Mouse (Mus musculus) limb, embryonic 10.5 days (tissue): Measurements from ENCODE around the gene Tcf25. TPM values are rescaled to one million over a fixed set of nuclear protein-coding genes. Genes with fewer than 3 reads are reported as not detected.

Experiments
- DNase-seq: peaks from one replicate; pipeline ENCODE4 v3.0.0-alpha.2; 2017; ENCODE audit warnings: low spot score
- H3K27ac ChIP-seq: fragments of 300-500 bp; sonication (generic); 2 replicates; pipeline ENCODE4 v1.5.1; 2016; ENCODE audit warnings: mild to moderate bottlenecking
- H3K27me3 ChIP-seq: fragments of 300-500 bp; sonication (generic); 2 replicates; pipeline ENCODE4 v1.6.1; 2016; ENCODE audit warnings: low read depth, mild to moderate bottlenecking; ENCODE audit not compliant: poor library complexity, severe bottlenecking
- H3K36me3 ChIP-seq: fragments of 300-500 bp; sonication (generic); 2 replicates; pipeline ENCODE4 v1.6.1; 2016; ENCODE audit warnings: mild to moderate bottlenecking, moderate library complexity
- H3K4me1 ChIP-seq: fragments of 300-500 bp; sonication (generic); 2 replicates; pipeline ENCODE4 v1.6.1; 2016
- H3K4me3 ChIP-seq: fragments of 300-500 bp; sonication (generic); 2 replicates; pipeline ENCODE4 v1.5.1; 2016; ENCODE audit warnings: mild to moderate bottlenecking, moderate library complexity
- H3K9me3 ChIP-seq: fragments of 300-500 bp; sonication (generic); replicated peaks from 2 replicates; pipeline ENCODE4 v1.6.1; 2016; ENCODE audit warnings: mild to moderate bottlenecking
- WGBS: fragments of 180-500 bp; shearing (Covaris S2); methylation state at CpG from one replicate; pipeline ENCODE4 v1.1.7; 2016; 5-methylcytosine and 5-hydroxymethylcytosine counted together
- polyA plus RNA-seq: library from polyadenylated mRNA; unstranded; fragments of >200 nt; fragmentation: Nextera tagmentation; extraction: Ambion mirVana; gene quantifications from 2 replicates; pipeline ENCODE4 v1.2.1, GENCODE M21; 2016

Gene Tcf25
- polyA plus RNA-seq: 116 and 138 TPM in 2 replicates

DNA sequence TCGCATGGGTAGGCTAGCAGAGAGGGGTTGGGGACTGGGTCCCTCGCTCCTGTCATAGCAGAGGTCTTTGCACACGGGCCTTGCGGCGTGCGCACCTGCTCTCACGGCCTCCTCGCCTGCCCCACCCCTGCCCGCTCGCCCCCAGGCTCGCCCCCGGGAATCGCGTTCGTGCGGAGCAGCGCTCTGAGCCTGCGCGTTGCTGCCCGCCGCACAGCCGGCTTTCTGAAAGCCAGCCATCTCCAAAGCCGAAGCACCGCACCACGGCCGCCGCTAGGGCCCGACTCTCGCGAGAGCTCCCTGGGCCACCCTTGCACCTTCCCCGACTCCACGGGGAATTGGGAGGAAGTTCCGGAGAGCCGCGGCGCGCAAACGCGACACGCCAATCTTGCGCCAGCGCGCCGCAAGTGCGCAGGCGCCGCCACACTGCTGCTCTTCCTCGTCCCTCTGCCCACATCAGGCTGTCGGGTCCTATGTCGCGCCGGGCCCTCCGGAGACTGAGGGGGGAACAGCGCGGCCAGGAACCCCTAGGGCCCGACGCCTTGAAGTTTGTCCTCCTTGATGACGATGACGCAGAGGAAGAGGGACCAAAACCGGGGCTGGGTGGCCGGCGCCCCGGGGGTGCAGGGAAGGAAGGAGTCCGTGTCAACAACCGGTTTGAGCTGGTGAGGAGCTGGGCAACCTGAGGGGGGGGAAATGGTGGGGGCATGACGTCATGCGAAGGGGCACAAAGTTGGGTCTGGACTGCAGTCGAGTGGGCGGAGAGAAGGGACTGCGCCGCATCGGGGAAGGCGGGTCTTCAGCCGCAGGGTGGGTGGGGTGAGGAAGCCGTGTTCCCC, at the start of gene Tcf25:
Gene Tcf25, plus strand, starts transcription at position 351 of the 836 bp plus-strand sequence.
- peaks cover 20% of the 10 kb centered on the region for H3K36me3 ChIP-seq
- H3K27ac ChIP-seq: peak within 1 kb of the TSS; percentile 91
- H3K4me3 ChIP-seq: peak within 1 kb of the TSS; percentile 77
- H3K4me1 ChIP-seq: peaks cover 18% of the 10 kb centered on the region
- no peaks in the 10 kb centered on the region for H3K9me3 ChIP-seq
- peak; percentile 98 for DNase-seq
- WGBS: under 1% methylated on average over 75 of the region's 75 CpGs
- no peaks in the 10 kb centered on the region for H3K27me3 ChIP-seq

DNA sequence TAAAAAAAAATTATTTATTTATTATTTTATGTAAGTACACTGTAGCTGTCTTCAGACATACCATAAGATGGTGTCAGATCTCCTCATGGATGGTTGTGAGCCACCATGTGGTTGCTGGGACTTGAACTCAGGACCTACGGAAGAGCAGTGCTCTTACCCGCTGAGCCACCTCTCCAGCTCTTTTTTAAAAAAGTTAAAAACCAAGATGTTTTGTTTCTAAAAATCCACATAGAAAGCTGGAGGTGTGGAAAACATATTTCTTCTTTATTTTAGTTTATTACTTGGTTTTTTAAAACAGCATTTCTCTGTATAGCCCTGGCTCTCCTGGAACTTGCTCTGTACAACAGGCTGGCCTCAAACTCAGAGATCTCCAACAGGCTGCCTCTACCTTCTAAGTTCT, 45.0 kb upstream of the Tcf25 start:
- Histone ChIP-seq H3K36me3 (no peaks in the 10 kb centered on the region), H3K27me3 (peaks cover 24% of the 10 kb centered on the region), H3K9me3 (no peaks in the 10 kb centered on the region), H3K4me3 (no peak overlapping the region), H3K27ac (no peak overlapping the region), H3K4me1 (peaks cover 17% of the 10 kb centered on the region)
- 94% methylated on average over 2 of the region's 2 CpGs for WGBS
- DNase-seq: no peak

DNA sequence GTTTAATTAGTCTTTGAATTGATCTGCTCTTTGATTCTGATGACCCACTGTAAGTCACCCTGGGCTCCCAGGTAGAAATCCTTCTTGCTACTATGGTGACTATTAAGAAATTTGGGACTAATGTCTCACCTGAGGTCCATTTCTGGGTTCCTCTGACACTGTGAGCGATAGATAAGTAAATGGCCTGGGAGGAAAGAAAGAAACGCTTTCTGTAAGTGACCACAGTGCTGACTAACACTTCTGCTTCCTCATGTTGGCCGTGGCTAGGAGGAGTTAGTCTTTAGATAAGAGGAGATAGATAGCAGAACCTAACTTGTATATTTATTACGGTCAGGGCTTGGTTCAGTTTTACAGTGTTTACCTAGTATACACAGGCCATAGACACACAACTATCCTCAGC, 44.2 kb upstream of the Tcf25 start:
- H3K27me3 ChIP-seq: peaks cover 32% of the 10 kb centered on the region
- 92% methylated on average over 4 of the region's 4 CpGs for WGBS
- no peaks in the 10 kb centered on the region for H3K9me3 ChIP-seq
- H3K36me3 ChIP-seq: no peaks in the 10 kb centered on the region
- H3K27ac ChIP-seq: no peak overlapping the region
- H3K4me3 ChIP-seq: no peak overlapping the region
- DNase-seq: no peak
- peaks cover 17% of the 10 kb centered on the region for H3K4me1 ChIP-seq

DNA sequence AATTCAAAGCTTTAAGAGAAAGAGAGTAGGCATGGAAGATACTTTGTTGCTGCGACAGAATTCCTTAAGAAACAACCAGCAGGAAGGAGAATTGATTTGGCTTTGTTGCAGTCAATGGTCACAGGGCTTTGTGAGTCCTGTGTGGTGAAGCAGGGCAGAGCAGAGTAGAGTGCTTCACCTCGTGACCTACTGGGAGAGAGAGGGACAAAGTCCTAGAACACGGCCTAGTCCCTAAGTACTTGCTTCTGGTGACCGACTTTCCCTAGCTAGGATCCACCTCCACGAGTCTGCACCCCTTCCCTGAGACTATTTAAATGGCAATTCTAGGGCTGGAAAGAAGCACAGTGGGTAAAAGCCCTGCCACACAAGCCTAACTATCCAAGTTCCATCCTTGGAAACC, 43.6 kb upstream of the Tcf25 start:
- Histone ChIP-seq H3K27ac (no peak overlapping the region), H3K4me3 (no peak overlapping the region), H3K9me3 (no peaks in the 10 kb centered on the region), H3K4me1 (peaks cover 17% of the 10 kb centered on the region), H3K36me3 (no peaks in the 10 kb centered on the region), H3K27me3 (peaks cover 38% of the 10 kb centered on the region)
- no peak for DNase-seq
- WGBS: 80% methylated on average over 5 of the region's 5 CpGs

DNA sequence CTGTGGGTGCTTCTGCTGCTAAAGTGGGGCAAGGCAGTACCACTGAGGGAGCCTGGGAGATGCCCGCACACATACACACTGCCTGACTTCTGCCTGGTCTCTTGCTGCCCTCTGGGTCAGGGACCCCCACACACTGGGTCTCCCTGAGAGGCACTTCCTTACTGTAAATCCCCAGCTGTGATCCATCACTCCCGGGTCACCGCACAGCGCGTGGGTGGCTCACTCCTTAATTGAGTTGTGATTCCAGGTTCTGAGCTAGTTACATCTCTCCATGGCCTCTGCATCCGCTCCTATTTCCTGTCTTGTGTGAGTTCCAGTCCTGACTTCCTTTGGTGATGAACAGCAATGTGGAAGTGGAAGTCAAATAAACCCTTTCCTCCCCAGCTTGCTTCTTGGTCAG, 42.9 kb upstream of the Tcf25 start:
- Histone ChIP-seq H3K27me3 (peaks cover 39% of the 10 kb centered on the region), H3K27ac (no peak overlapping the region), H3K9me3 (no peaks in the 10 kb centered on the region), H3K36me3 (no peaks in the 10 kb centered on the region), H3K4me1 (peaks cover 17% of the 10 kb centered on the region), H3K4me3 (no peak overlapping the region)
- no peak for DNase-seq
- 78% methylated on average over 6 of the region's 6 CpGs for WGBS

DNA sequence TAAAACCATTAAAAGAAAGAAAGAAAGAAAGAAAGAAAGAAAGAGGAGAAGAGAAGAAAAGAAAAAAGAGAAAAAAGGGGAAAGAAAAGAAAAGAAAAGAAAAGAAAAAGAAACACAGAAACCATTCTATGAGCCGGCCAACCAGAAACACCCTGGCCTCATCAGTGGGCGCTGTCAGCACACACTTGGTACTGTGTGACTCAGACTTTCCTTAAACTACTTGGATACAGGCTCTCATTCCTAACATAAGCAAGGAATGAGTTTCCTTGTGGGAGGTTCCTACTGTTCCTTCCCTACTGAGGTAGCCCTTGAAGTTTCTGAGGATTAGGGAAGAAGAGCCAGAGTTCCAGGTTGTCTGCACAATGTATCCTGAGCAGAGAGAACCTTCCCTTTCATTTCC, 42.3 kb upstream of the Tcf25 start:
- no peaks in the 10 kb centered on the region for H3K36me3 ChIP-seq
- WGBS: 86% methylated on average over 2 of the region's 2 CpGs
- no peak overlapping the region for H3K4me3 ChIP-seq

DNA sequence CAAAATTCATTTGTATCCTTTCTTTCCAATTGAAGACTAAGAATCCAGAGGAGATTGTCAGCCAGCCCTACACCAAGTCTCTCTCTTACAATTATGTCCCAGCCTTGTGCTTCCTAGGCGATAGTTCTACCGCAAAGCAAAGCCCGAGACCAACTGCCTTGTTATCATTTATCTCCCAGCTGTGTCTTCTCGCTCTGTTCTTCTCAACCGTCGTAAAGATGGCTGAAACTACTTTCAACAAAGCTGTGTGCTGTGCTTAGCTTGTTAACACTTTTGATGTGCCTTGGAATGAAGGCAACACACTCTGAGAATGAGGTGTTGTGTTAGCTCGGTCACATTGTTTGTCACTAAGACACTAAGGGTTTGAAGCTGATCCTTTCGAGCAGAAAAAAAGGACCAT, 41.7 kb upstream of the Tcf25 start:
- no peaks in the 10 kb centered on the region for H3K9me3 ChIP-seq
- H3K4me1 ChIP-seq: peaks cover 17% of the 10 kb centered on the region
- WGBS: 38% methylated on average over 8 of the region's 8 CpGs
- H3K36me3 ChIP-seq: no peaks in the 10 kb centered on the region
- H3K4me3 ChIP-seq: peak overlapping the region; percentile 66
- no peak for DNase-seq
- peaks cover 39% of the 10 kb centered on the region for H3K27me3 ChIP-seq
- H3K27ac ChIP-seq: no peak overlapping the region

More for the DNA sequence above, 42.3 kb upstream of the Tcf25 start:
- H3K4me1 ChIP-seq: peaks cover 17% of the 10 kb centered on the region
- no peak overlapping the region for H3K27ac ChIP-seq
- peaks cover 39% of the 10 kb centered on the region for H3K27me3 ChIP-seq
- DNase-seq: no peak
- no peaks in the 10 kb centered on the region for H3K9me3 ChIP-seq

DNA sequence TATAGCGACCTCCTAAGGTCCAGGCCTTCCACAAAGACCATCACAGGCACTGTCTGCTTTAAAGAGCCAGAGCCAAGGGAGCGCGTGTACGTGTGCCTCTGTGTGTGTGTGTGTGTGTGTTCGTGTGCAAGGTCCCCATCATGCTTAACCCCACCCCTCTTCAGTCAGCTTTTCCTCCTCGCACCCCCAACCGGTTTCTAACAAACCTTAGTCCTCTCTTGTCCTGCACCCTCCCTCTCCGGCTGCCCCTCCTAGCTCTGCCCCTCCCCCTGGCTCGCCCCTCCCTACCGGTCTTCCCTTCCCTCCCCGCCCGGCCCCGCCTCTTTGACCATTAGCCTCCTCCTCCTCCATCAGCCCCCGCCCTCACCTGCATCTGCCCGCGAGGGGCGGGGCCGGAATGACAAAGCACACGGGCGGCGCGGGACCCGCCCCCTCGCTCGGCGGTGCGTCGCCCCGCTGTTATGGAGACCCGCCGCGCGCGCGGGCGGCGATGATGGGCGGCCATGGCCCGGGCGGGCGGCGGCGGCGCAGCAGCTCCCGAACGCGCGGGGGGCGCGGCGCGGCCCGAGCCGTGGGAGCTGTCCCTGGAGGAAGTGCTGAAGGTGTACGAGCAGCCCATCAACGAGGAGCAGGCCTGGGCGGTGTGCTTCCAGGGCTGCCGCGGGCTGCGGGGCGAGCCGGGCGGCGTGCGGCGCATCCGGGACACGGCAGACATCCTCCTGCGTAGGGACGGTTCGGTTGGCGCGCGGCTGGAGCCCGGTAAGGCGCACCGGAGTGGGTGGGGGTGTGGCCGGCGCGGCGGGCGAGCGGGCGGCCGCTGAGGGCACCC, 41.1 kb upstream of the Tcf25 start, which contains the start of gene Spire2:
Gene Spire2, plus strand, starts transcription at position 452 of the 829 bp plus-strand sequence.
- peaks cover 17% of the 10 kb centered on the region for H3K4me1 ChIP-seq
- no peaks in the 10 kb centered on the region for H3K36me3 ChIP-seq
- H3K9me3 ChIP-seq: no peaks in the 10 kb centered on the region
- peak within 1 kb of the TSS; percentile 31 for H3K27ac ChIP-seq
- H3K27me3 ChIP-seq: peaks cover 38% of the 10 kb centered on the region
- H3K4me3 ChIP-seq: peak within 1 kb of the TSS; percentile 66
- under 1% methylated on average over 85 of the region's 85 CpGs for whole genome bisulfite sequencing
- peak; percentile 89 for DNase-seq

DNA sequence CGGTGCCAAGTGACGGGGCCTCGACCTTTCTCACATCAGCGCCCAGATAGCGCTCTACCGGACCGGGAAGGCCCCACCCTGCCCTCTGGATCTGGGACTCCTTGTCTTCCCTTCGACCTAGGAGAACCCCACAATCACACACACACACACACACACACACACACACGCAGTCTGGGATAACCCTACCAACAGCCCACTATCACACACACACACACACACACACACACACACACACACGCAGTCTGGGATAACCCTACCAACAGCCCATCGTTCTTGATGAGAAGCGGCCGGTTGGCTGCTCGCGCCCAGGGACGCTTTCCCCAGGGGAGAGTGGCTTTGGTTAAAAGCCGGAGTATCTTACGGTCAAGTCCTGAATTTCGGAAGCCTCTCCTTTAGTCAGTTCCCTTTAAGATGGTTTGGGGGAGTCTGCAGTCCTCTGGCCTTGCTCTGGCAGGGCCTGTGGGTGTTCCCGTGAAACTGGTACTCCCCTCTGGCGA, 40.4 kb upstream of the Tcf25 start:
- no peak for DNase-seq

DNA sequence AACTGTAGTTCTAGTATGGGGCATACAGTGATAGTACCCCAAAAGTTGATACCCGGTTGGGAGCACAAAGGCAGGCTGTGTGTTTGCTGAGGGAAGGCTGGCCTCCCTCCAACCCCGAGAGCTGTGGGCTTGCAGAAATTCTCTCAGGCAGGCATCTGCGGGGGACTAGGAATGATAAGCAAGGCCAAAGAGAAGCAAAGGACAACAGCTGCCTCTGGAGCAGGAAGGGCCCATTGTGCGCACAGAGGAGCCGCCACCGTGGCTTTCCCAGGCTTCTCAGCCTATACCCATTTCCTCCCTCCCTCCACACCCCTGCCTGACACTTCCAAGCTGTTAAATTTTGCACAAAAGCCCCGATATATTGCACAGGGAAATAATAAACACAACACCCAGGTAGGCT, 39.7 kb upstream of the Tcf25 start:
- Histone ChIP-seq H3K4me3 (no peak overlapping the region), H3K9me3 (no peaks in the 10 kb centered on the region), H3K36me3 (no peaks in the 10 kb centered on the region), H3K27me3 (peaks cover 33% of the 10 kb centered on the region), H3K4me1 (peaks cover 17% of the 10 kb centered on the region), H3K27ac (no peak overlapping the region)
- WGBS: 10% methylated on average over 7 of the region's 7 CpGs
- no peak for DNase-seq

More for the DNA sequence above, 40.4 kb upstream of the Tcf25 start:
- Histone ChIP-seq H3K27me3 (peaks cover 33% of the 10 kb centered on the region), H3K4me1 (peaks cover 17% of the 10 kb centered on the region), H3K36me3 (no peaks in the 10 kb centered on the region), H3K4me3 (peak overlapping the region; percentile 66), H3K9me3 (no peaks in the 10 kb centered on the region), H3K27ac (peak overlapping the region; percentile 31; the same call in 1 of the 2 replicates)
- 4% methylated on average over 18 of the region's 21 CpGs for WGBS

DNA sequence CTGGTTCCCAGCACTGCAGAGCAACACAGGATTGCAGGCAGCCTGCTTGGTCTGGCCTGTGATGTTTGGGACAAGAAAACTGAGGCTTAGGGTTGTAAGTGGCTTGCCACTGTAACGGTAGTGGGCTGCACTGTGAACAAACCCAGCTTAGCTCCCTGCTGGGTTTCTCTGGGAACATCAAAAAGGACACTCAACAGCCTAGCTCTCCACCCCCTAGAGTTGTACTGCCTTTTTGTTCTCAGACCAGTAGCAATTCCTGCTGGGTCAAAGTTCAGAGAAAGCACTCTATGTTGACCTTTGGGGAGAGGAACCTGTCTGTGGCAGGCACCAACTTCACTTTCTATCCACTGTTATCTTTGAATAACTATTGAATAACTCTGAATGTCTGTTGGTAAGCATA, 39.1 kb upstream of the Tcf25 start:
- Histone ChIP-seq H3K4me1 (peaks cover 17% of the 10 kb centered on the region), H3K9me3 (no peaks in the 10 kb centered on the region), H3K27ac (no peak overlapping the region), H3K36me3 (no peaks in the 10 kb centered on the region), H3K27me3 (peaks cover 33% of the 10 kb centered on the region), H3K4me3 (no peak overlapping the region)
- no peak for DNase-seq
- 0% methylated on average over 1 of the region's 1 CpGs for WGBS

DNA sequence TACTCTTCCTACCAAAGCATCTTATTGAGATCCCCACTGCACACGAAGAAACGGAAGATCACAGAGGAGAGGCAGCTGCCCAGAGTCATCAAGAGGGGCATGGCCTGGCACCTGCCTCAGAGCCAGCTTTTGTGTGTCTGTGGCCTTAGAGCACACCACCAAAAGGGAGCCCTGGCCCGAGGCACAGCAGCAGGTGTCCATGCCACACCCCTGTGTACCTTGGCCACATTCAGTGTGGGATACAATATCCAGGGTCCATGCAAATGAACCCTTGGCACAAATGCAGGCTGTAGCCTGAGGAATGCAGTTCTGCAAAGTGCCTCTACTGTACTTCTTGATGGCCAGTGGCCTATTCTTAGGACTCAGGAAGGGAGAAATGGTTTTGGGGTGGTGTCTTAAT, 36.1 kb upstream of the Tcf25 start:
- WGBS: 92% methylated on average over 3 of the region's 3 CpGs
- no peaks in the 10 kb centered on the region for H3K9me3 ChIP-seq
- H3K27me3 ChIP-seq: peaks cover 25% of the 10 kb centered on the region
- H3K4me3 ChIP-seq: no peak overlapping the region
- no peak for DNase-seq
- H3K4me1 ChIP-seq: peaks cover 10% of the 10 kb centered on the region
- H3K27ac ChIP-seq: no peak overlapping the region
- H3K36me3 ChIP-seq: no peaks in the 10 kb centered on the region

DNA sequence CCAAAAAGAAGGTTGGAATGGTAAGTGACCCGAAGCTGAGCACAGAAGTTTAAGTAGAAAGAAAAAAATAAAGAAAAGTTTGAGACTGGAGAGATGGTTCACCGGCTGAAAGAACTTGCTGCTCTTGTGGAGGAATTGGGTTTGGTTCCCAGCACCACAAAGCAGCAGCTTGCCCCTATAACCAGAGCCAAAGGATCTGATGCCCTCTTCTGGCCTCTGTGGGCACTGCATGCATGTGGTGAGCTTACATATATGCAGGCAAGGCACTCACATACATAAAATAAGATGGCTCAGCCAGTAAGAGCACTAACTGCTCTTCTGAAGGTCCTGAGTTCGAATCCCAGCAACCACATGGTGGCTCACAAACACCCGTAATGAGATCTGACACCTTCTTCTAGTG, 33.5 kb upstream of the Tcf25 start:
- Histone ChIP-seq H3K9me3 (no peaks in the 10 kb centered on the region), H3K27me3 (no peaks in the 10 kb centered on the region), H3K4me1 (0 out of 2 replicates have a peak, but pooled peaks cover 5% of the 10 kb centered on the region), H3K36me3 (no peaks in the 10 kb centered on the region), H3K27ac (no peak overlapping the region), H3K4me3 (no peak overlapping the region)
- no peak for DNase-seq
- 95% methylated on average over 4 of the region's 4 CpGs for WGBS
